Mouse (Mus musculus): Measurements from ENCODE around the gene Duox2. TPM values are rescaled to one million over a fixed set of nuclear protein-coding genes. Genes with fewer than 3 reads are reported as not detected.

Gene Duox2
- polyA plus RNA-seq, 1 experiment from 2014 or later = not detected

DNA sequence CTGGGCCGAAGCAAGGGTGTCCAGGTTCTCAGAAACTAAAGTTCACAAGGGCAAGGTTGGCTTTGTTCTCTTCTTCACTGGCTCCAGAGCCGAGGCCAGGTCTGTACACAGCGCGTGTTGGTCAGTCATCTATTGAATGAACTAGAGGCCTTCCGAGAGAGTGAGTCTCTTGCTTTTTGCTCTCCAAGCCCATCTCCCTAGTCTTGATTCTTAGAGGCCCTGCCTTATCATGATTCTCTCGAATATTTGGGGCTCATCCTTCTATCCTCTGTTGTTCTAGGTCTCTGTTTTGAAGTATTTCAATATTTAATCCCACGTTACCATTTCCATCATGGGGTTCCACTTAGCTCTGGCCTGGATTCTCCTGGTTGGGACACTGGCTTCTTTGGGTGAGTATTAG lies 17.1 kb upstream of the Duox2 start, which contains the start of gene Duox1:
Gene Duox1, plus strand, starts transcription at position 301 of the 400 bp plus-strand sequence.
- Histone ChIP-seq H3K9ac (no peak within 1 kb of the TSS), H3K4me1 (replicated peaks) (peaks cover 11% of the 10 kb centered on the region), H3K27me3 (replicated peaks) (peaks cover 36% of the 10 kb centered on the region), H3K9me3 (no peaks in the 10 kb centered on the region), H3K4me3 (replicated peaks) (no peak within 1 kb of the TSS), H3K36me3 (no peaks in the 10 kb centered on the region), H3K27ac (no peak within 1 kb of the TSS), H3K4me2 (replicated peaks) (no peak within 1 kb of the TSS)
- no peak for ATAC-seq
- 90% methylated on average over 7 of the region's 7 CpGs for WGBS

DNA sequence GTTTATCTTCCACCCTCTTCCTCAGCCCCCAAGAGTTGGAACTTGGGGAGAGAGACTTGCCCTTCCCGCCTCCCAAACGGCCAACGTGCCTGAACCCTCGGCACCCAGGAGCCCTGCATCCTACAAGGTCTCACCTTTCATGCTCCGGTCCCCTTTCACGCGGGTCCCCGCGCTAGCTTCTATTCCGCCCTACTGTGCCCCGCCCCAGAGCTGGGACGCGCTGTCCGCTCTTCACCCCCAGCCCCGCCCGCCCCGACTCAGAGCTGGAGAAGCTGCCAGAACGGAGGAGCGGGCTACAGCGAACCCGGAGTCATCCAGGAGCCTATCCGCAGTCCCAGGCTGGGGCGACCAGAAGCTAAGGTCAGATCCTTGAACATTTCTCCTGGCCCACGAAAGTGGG lies 15.3 kb upstream of the Duox2 start, which contains the start of gene Duoxa1:
Gene Duoxa1, minus strand, starts transcription at position 195 of the 400 bp plus-strand sequence.
- Histone ChIP-seq H3K27me3 (replicated peaks) (peaks cover 45% of the 10 kb centered on the region), H3K9ac (no peak within 1 kb of the TSS)

DNA sequence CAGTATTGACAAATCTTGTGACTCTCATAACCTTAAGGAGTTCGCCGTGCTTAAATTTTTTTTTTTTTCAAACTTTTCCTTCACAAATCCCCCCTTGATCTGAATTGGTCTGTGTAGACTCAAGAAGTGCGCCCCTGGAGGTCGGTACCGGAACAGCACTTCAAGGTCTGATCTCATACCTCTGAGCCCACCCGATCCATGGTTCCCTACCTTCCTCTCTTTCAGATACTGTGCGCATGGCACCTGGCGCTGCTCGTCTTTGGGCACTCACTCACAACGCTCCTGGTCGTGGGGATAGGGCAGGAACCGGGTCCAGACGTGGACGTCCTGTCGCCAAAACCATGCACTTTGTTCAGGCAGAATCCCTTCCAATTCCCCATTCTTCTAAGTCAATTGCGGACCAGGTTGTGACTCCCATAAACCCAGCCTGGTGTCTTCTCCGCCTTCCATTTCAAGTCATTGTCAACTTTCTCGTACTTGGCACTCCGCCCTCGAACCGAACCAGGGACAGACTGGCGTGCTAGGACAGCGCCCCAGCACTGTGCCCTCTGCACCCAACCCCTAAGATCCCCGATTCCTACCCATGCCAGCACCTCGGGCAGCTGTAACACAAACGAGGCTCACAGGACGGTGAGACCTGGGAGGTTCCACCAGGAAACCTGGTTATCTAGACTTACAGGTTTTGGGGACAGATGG lies 14.6 kb upstream of the Duox2 start:
- H3K27me3 ChIP-seq (replicated peaks) = peaks cover 47% of the 10 kb centered on the region

More for the DNA sequence above, 15.3 kb upstream of the Duox2 start, which contains the start of gene Duoxa1:
- WGBS = 4% methylated on average over 24 of the region's 24 CpGs
- H3K4me1 ChIP-seq (replicated peaks) = peaks cover 11% of the 10 kb centered on the region
- no peak within 1 kb of the TSS for H3K27ac ChIP-seq
- no peaks in the 10 kb centered on the region for H3K9me3 ChIP-seq
- H3K4me2 ChIP-seq (replicated peaks) = peak within 1 kb of the TSS; percentile 69
- no peaks in the 10 kb centered on the region for H3K36me3 ChIP-seq
- ATAC-seq = peak; percentile 62
- H3K4me3 ChIP-seq (replicated peaks) = peak within 1 kb of the TSS; percentile 29

DNA sequence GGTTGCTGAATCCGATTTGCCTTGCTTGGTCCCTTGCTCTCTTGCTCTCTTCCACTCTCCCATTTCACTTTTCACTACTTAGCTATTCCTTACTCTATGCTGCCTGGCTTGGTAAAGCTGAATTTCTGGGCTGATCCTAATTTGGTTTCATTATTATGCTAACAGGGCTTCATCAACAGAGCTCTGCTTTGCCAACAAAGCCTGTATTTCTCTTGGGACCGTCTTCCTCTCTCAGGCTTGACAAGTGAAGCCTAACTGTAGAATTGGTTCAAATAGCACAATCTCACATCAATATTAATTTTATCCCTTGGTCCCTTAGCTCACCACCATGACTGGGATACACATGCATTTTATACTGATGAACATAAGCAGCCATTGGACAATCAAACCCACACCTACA lies 13.3 kb upstream of the Duox2 start:
- WGBS = 65% methylated on average over 2 of the region's 2 CpGs
- H3K4me3 ChIP-seq (replicated peaks) = no peak overlapping the region
- H3K4me1 ChIP-seq (replicated peaks) = peaks cover 11% of the 10 kb centered on the region
- no peak overlapping the region for H3K4me2 ChIP-seq (replicated peaks)
- H3K9me3 ChIP-seq = no peaks in the 10 kb centered on the region
- no peak overlapping the region for H3K27ac ChIP-seq
- no peaks in the 10 kb centered on the region for H3K36me3 ChIP-seq
- ATAC-seq = no peak
- no peak overlapping the region for H3K9ac ChIP-seq
- peaks cover 56% of the 10 kb centered on the region for H3K27me3 ChIP-seq (replicated peaks)

More for the DNA sequence above, 14.6 kb upstream of the Duox2 start:
- Histone ChIP-seq H3K9ac (no peak overlapping the region), H3K4me3 (replicated peaks) (peak overlapping the region; percentile 29), H3K36me3 (no peaks in the 10 kb centered on the region), H3K27ac (no peak overlapping the region), H3K9me3 (no peaks in the 10 kb centered on the region), H3K4me2 (replicated peaks) (peak overlapping the region; percentile 69), H3K4me1 (replicated peaks) (peaks cover 11% of the 10 kb centered on the region)
- ATAC-seq = peak; percentile 72
- WGBS = 4% methylated on average over 27 of the region's 27 CpGs

DNA sequence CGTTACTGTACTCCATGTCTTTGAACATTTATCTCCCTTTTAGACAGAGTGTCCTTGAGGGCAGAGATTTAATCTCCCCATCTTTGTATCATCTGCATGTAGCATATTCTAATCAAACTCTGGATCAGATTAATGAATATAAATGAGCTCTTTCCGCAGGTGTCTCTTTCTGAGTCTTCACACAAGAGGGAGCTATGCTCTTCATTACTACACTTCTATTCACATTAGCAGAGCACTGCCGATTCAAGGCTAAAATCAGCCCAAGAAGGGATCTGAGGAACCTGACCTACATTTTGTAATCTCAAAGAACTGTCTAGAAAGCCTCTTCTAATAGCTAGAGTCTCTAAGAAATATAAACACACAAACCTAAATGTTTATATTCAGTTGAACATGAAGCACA lies 11.4 kb upstream of the Duox2 start:
- no peaks in the 10 kb centered on the region for H3K36me3 ChIP-seq
- no peak for ATAC-seq
- no peak overlapping the region for H3K4me3 ChIP-seq (replicated peaks)
- no peak overlapping the region for H3K27ac ChIP-seq
- H3K4me2 ChIP-seq (replicated peaks) = no peak overlapping the region
- H3K9me3 ChIP-seq = no peaks in the 10 kb centered on the region
- H3K27me3 ChIP-seq (replicated peaks) = peaks cover 62% of the 10 kb centered on the region
- H3K4me1 ChIP-seq (replicated peaks) = peaks cover 11% of the 10 kb centered on the region
- no peak overlapping the region for H3K9ac ChIP-seq
- 40% methylated on average over 3 of the region's 3 CpGs for WGBS

DNA sequence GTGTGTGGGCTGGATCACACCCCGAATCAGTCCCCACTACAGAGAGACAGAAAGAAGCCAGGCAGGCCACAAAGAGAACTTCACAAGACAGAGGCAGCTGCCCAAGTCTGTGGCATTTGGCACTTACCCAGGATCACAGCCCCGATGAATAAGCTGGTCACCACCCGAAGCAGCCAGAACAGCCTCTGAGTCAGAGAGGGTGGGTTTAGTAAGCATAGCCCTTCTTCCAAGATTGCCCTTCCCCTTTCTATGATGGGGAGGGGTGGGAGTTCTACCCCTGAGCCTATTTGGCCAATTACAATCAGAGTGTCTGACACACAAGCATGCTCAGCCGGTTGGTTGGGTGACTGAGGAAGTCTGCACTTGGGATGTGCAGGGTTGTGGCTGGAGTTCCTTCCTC lies 7.9 kb upstream of the Duox2 start:
- WGBS = 55% methylated on average over 4 of the region's 4 CpGs
- no peak overlapping the region for H3K4me2 ChIP-seq (replicated peaks)
- peaks cover 12% of the 10 kb centered on the region for H3K4me1 ChIP-seq (replicated peaks)
- peaks cover 57% of the 10 kb centered on the region for H3K27me3 ChIP-seq (replicated peaks)
- no peak overlapping the region for H3K27ac ChIP-seq
- H3K36me3 ChIP-seq = no peaks in the 10 kb centered on the region
- no peak for ATAC-seq
- H3K4me3 ChIP-seq (replicated peaks) = no peak overlapping the region
- H3K9ac ChIP-seq = no peak overlapping the region
- no peaks in the 10 kb centered on the region for H3K9me3 ChIP-seq

DNA sequence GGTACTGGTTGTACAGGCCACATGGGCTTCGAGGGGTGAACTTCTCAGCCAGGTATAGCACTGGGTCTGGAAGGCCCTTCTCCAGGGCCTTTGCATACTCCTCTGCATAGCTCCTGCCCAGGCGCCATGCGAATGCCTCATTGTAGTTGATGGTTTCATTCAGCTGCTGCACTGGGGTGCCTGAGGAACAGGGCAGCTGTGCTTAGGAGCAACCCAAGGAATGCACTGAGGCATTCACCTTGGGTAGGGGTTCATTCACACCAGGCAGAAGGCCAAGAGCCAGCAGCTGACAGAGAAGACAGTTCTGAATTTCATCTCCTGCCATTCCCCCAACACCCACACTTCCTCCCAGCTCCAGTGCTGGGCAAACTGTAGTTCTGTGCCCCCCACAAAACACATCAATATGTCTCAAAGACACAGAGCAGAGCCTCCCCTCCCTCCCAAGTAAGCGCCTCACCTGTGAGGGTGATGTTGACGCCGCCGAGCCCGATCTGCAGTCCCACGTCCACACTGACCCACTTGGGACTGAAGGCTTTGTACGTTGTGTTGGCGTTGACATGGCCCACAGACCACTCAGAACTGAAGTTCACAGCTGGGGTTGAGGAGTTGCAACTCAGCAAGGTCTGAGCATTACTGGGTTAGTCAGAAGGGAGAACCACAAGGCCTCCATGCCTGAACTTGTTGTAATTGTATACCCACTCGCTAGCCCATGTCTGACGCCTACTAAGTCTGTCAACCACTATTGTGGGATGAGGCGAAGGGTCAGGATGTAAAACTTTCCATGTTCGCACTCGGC lies 7.0 kb upstream of the Duox2 start:
- no peak overlapping the region for H3K4me3 ChIP-seq (replicated peaks)
- no peaks in the 10 kb centered on the region for H3K9me3 ChIP-seq
- H3K27me3 ChIP-seq (replicated peaks) = peaks cover 61% of the 10 kb centered on the region
- WGBS = 88% methylated on average over 16 of the region's 16 CpGs
- no peaks in the 10 kb centered on the region for H3K36me3 ChIP-seq
- ATAC-seq = no peak
- H3K27ac ChIP-seq = no peak overlapping the region
- peaks cover 17% of the 10 kb centered on the region for H3K4me1 ChIP-seq (replicated peaks)
- no peak overlapping the region for H3K9ac ChIP-seq
- H3K4me2 ChIP-seq (replicated peaks) = no peak overlapping the region

DNA sequence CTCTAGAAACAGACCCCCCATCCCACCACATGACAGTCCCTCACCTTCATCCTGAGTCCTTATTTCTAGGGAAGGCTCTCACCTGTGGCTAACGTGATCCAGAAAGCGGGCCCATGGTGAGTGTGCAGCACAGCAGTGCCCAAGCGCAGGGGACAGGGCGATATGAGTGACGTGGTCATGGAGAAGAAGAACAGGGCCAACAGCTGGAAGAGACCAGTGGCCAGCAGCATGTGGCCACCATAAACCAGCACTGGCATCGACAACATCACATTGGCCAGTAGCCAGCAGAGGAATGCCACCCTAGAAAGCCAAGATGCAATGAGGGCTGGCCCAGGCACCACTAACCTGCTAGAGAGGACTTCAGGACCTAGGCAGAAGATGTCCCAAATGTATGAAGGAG lies 6.3 kb upstream of the Duox2 start:
- Histone ChIP-seq H3K27me3 (replicated peaks) (peaks cover 69% of the 10 kb centered on the region), H3K4me2 (replicated peaks) (no peak overlapping the region)

DNA sequence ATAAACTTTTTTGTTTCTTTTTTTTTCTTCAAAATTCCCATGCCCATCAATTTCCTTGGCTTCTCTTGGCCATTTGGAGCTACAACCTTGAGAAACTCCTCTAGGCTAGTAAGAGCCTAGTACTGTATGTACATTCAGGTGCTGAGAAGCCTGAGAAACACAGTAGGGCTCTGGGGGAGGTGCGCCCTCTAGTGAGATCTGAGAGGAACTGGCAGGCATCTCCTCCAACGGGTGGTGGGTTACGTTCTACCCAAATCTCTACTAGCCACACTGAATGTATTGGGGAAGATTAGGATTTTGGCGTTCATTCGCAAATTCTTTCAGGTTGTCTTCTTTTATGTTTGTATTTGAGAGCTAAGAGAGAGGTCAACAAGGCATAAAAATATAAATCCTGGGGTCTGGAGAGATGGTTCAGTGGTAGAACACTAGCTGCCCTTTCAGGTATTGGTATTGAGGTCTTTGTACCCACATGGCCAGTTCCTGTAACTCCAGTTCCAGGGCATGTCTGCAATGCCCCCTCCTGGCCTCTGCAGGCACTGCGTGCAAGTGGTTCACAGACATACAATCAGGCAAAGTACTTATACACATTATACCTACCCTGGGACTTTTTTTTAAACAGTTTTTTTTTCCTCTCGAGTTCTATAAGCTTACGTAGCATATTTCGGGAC lies 4.5 kb upstream of the Duox2 start:
- no peak overlapping the region for H3K27ac ChIP-seq
- peaks cover 32% of the 10 kb centered on the region for H3K4me1 ChIP-seq (replicated peaks)
- H3K9ac ChIP-seq = no peak overlapping the region
- 10% methylated on average over 9 of the region's 9 CpGs for WGBS
- no peaks in the 10 kb centered on the region for H3K9me3 ChIP-seq
- H3K4me2 ChIP-seq (replicated peaks) = no peak overlapping the region
- peaks cover 74% of the 10 kb centered on the region for H3K27me3 ChIP-seq (replicated peaks)
- H3K36me3 ChIP-seq = no peaks in the 10 kb centered on the region
- no peak overlapping the region for H3K4me3 ChIP-seq (replicated peaks)
- ATAC-seq = peak; percentile 60

More for the DNA sequence above, 6.3 kb upstream of the Duox2 start:
- Histone ChIP-seq H3K9ac (no peak overlapping the region), H3K36me3 (no peaks in the 10 kb centered on the region), H3K4me3 (replicated peaks) (no peak overlapping the region), H3K27ac (no peak overlapping the region), H3K9me3 (no peaks in the 10 kb centered on the region), H3K4me1 (replicated peaks) (peaks cover 17% of the 10 kb centered on the region)
- ATAC-seq = no peak
- WGBS = 92% methylated on average over 6 of the region's 6 CpGs

DNA sequence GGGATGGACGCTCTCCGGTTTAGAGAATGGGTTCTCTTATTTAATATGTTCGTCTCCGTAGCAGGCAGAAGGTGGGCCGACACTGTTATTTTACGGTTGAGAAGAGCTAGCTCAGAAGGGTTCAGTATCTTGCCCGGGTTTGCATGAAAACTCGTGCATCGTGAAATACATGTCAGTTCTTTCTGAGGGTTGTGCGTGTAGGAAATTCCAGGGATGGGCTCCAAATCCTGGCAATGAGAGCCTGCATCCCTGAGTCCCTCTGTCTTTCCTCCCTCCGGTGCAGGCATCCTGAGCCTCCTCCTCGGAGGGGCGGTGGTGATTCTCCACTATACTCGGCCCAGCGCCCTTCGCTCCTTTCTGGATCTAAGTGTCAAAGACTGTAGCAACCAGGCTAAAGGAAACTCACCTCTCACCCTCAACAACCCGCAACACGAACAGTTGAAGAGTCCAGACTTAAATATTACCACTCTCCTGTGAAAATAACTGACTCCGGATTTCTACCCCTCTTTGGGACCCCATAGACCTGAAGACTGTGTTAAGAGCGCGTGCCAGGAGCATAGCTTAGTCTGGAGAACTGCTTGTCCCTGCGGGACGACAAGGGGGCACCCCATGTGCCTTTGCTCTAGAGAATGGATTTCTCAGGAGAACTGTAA lies 3.8 kb upstream of the Duox2 start:
- Histone ChIP-seq H3K4me1 (replicated peaks) (peaks cover 38% of the 10 kb centered on the region), H3K9ac (0 out of 2 replicates have a peak overlapping the region, but pooled peaks have one; percentile 26), H3K9me3 (no peaks in the 10 kb centered on the region), H3K27me3 (replicated peaks) (peaks cover 78% of the 10 kb centered on the region), H3K4me2 (replicated peaks) (peak overlapping the region; percentile 87), H3K36me3 (no peaks in the 10 kb centered on the region), H3K27ac (no peak overlapping the region), H3K4me3 (replicated peaks) (peak overlapping the region; percentile 40)
- 11% methylated on average over 23 of the region's 23 CpGs for WGBS
- ATAC-seq = no peak

DNA sequence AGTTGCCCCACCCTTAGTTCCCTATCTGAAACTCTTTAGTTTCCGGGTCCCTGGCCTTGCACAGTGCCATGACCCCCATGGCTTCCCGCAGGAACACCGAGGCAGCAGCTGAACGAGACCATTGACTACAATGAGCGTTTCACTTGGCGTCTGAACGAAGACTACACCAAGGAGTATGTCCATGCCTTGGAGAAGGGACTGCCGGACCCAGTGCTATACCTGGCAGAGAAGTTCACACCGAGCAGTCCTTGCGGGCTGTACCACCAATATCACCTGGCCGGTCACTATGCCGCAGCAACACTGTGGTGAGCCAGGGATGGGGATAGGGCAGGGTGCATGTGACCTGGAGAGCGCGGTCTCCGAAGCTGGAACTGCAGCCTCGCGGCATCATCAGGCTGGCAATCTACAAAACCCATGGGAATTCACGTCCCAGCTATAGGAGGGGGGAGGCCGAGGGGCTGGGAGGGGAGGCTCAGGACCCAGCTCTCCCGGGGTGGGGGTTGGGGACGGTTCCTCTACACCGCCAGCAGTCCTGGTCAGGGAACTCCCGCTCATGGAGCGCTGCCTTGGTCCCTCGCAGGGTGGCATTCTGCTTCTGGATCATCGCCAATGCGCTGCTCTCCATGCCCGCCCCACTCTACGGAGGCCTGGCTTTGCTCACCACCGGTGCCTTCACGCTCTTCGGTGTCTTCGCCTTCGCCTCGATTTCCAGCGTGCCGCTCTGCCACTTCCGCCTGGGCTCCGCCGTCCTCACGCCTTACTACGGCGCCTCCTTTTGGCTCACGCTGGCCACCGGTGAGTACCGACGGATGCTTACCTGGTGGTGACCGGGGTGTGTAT lies 3.1 kb upstream of the Duox2 start:
- 2% methylated on average over 48 of the region's 48 CpGs for WGBS
- Histone ChIP-seq H3K9me3 (no peaks in the 10 kb centered on the region), H3K27me3 (replicated peaks) (peaks cover 74% of the 10 kb centered on the region), H3K4me3 (replicated peaks) (peak overlapping the region; percentile 40), H3K4me1 (replicated peaks) (peaks cover 39% of the 10 kb centered on the region), H3K36me3 (no peaks in the 10 kb centered on the region), H3K27ac (no peak overlapping the region), H3K9ac (0 out of 2 replicates have a peak overlapping the region, but pooled peaks have one; percentile 26), H3K4me2 (replicated peaks) (peak overlapping the region; percentile 87)
- peak; percentile 32 for ATAC-seq

Measured in intestine, embryonic 15.5 days (tissue).